Mouse (Mus musculus): ENCODE results near the gene Ppp4c.

The Ppp4c gene

GRCm38 (mm10) chr7:126809723-126810369 lies 17.6 kb upstream of the Ppp4c start:
- Histone ChIP-seq H3K27me3 (ENCODE audit: control insufficient read depth, insufficient read depth, low read length, poor library complexity, severe bottlenecking) (no peaks in the 10 kb centered on the region), H3K36me3 (ENCODE audit: control insufficient read depth, insufficient read depth, low read length, poor library complexity, severe bottlenecking) (no peaks in the 10 kb centered on the region)

GRCm38 (mm10) chr7:126808703-126809455 lies 16.6 kb upstream of the Ppp4c start:
- DNase-seq (ENCODE audit: low read depth, low spot score) = peak; percentile 49
- no peaks in the 10 kb centered on the region for H3K27me3 ChIP-seq (ENCODE audit: control insufficient read depth, insufficient read depth, low read length, poor library complexity, severe bottlenecking)
- H3K36me3 ChIP-seq (ENCODE audit: control insufficient read depth, insufficient read depth, low read length, poor library complexity, severe bottlenecking) = no peaks in the 10 kb centered on the region

More at GRCm38 (mm10) chr7:126809723-126810369, 17.6 kb upstream of the Ppp4c start:
- DNase-seq (ENCODE audit: low read depth, low spot score) = no peak

- H3K36me3 ChIP-seq (ENCODE audit: control insufficient read depth, insufficient read depth, low read length, poor library complexity, severe bottlenecking) = no peaks in the 10 kb centered on the region
- no peaks in the 10 kb centered on the region for H3K27me3 ChIP-seq (ENCODE audit: control insufficient read depth, insufficient read depth, low read length, poor library complexity, severe bottlenecking)
- no peak for DNase-seq (ENCODE audit: low read depth, low spot score)
Measured at GRCm38 (mm10) chr7:126807405-126807804, 15.1 kb upstream of the Ppp4c start.

- Histone ChIP-seq H3K27me3 (ENCODE audit: control insufficient read depth, insufficient read depth, low read length, poor library complexity, severe bottlenecking) (no peaks in the 10 kb centered on the region), H3K36me3 (ENCODE audit: control insufficient read depth, insufficient read depth, low read length, poor library complexity, severe bottlenecking) (no peaks in the 10 kb centered on the region)
- no peak for DNase-seq (ENCODE audit: low read depth, low spot score)
Measured at GRCm38 (mm10) chr7:126806956-126807355, 14.7 kb upstream of the Ppp4c start.

- H3K27me3 ChIP-seq (ENCODE audit: control insufficient read depth, insufficient read depth, low read length, poor library complexity, severe bottlenecking) = no peaks in the 10 kb centered on the region
- no peaks in the 10 kb centered on the region for H3K36me3 ChIP-seq (ENCODE audit: control insufficient read depth, insufficient read depth, low read length, poor library complexity, severe bottlenecking)
- no peak for DNase-seq (ENCODE audit: low read depth, low spot score)
Measured at GRCm38 (mm10) chr7:126803751-126804150, 11.5 kb upstream of the Ppp4c start.

- no peak for DNase-seq (ENCODE audit: low read depth, low spot score)
- no peaks in the 10 kb centered on the region for H3K36me3 ChIP-seq (ENCODE audit: control insufficient read depth, insufficient read depth, low read length, poor library complexity, severe bottlenecking)
- H3K27me3 ChIP-seq (ENCODE audit: control insufficient read depth, insufficient read depth, low read length, poor library complexity, severe bottlenecking) = no peaks in the 10 kb centered on the region
Measured at GRCm38 (mm10) chr7:126803181-126803580, 10.9 kb upstream of the Ppp4c start.

- DNase-seq (ENCODE audit: low read depth, low spot score) = no peak
- Histone ChIP-seq H3K36me3 (ENCODE audit: control insufficient read depth, insufficient read depth, low read length, poor library complexity, severe bottlenecking) (no peaks in the 10 kb centered on the region), H3K27me3 (ENCODE audit: control insufficient read depth, insufficient read depth, low read length, poor library complexity, severe bottlenecking) (no peaks in the 10 kb centered on the region)
Measured at GRCm38 (mm10) chr7:126802134-126802889, 10.0 kb upstream of the Ppp4c start.

GRCm38 (mm10) chr7:126801057-126801422 lies 8.7 kb upstream of the Ppp4c start:
- no peak for DNase-seq (ENCODE audit: low read depth, low spot score)
- peaks cover 6% of the 10 kb centered on the region for H3K36me3 ChIP-seq (ENCODE audit: control insufficient read depth, insufficient read depth, low read length, poor library complexity, severe bottlenecking)

GRCm38 (mm10) chr7:126800269-126801056 lies 8.2 kb upstream of the Ppp4c start:
- Histone ChIP-seq H3K27me3 (ENCODE audit: control insufficient read depth, insufficient read depth, low read length, poor library complexity, severe bottlenecking) (no peaks in the 10 kb centered on the region), H3K36me3 (ENCODE audit: control insufficient read depth, insufficient read depth, low read length, poor library complexity, severe bottlenecking) (peaks cover 6% of the 10 kb centered on the region)
- no peak for DNase-seq (ENCODE audit: low read depth, low spot score)

More at GRCm38 (mm10) chr7:126801057-126801422, 8.7 kb upstream of the Ppp4c start:
- no peaks in the 10 kb centered on the region for H3K27me3 ChIP-seq (ENCODE audit: control insufficient read depth, insufficient read depth, low read length, poor library complexity, severe bottlenecking)

- no peak for DNase-seq (ENCODE audit: low read depth, low spot score)
- Histone ChIP-seq H3K36me3 (ENCODE audit: control insufficient read depth, insufficient read depth, low read length, poor library complexity, severe bottlenecking) (peaks cover 6% of the 10 kb centered on the region), H3K27me3 (ENCODE audit: control insufficient read depth, insufficient read depth, low read length, poor library complexity, severe bottlenecking) (no peaks in the 10 kb centered on the region)
Measured at GRCm38 (mm10) chr7:126799468-126800268, 7.4 kb upstream of the Ppp4c start.

- peak; percentile 97 for DNase-seq (ENCODE audit: low read depth, low spot score)
- Histone ChIP-seq H3K27me3 (ENCODE audit: control insufficient read depth, insufficient read depth, low read length, poor library complexity, severe bottlenecking) (no peaks in the 10 kb centered on the region), H3K36me3 (ENCODE audit: control insufficient read depth, insufficient read depth, low read length, poor library complexity, severe bottlenecking) (peaks cover 6% of the 10 kb centered on the region)
Measured at GRCm38 (mm10) chr7:126799050-126799467, 6.8 kb upstream of the Ppp4c start.

GRCm38 (mm10) chr7:126798127-126799049 lies 6.1 kb upstream of the Ppp4c start:
- H3K27me3 ChIP-seq (ENCODE audit: control insufficient read depth, insufficient read depth, low read length, poor library complexity, severe bottlenecking) = no peaks in the 10 kb centered on the region
- peak; percentile 68 for DNase-seq (ENCODE audit: low read depth, low spot score)
- H3K36me3 ChIP-seq (ENCODE audit: control insufficient read depth, insufficient read depth, low read length, poor library complexity, severe bottlenecking) = peaks cover 6% of the 10 kb centered on the region
